Mouse (Mus musculus): Measurements from ENCODE around the gene Slc9a9.

GRCm38 (mm10) chr9:94748503-94748902, 78.8 kb downstream of the Slc9a9 start:
- TF ChIP-seq TAL1 (IDR thresholded peaks at IDR 0.05; ENCODE audit: low read length) (no peak), GATA1 (IDR thresholded peaks at IDR 0.05; ENCODE audit: low read length) (no peak)
